Mouse (Mus musculus) spleen, postnatal 36 days (tissue): ENCODE data around the gene Tmcc2.

Source experiments
- DNase-seq, 2 experiments: peaks; one replicate each; pipeline ENCODE4 v3.0.0; 2022; ENCODE audit warnings: low spot score in 2 of 2, mixed read lengths in 1 of 2

The Tmcc2 gene

DNA sequence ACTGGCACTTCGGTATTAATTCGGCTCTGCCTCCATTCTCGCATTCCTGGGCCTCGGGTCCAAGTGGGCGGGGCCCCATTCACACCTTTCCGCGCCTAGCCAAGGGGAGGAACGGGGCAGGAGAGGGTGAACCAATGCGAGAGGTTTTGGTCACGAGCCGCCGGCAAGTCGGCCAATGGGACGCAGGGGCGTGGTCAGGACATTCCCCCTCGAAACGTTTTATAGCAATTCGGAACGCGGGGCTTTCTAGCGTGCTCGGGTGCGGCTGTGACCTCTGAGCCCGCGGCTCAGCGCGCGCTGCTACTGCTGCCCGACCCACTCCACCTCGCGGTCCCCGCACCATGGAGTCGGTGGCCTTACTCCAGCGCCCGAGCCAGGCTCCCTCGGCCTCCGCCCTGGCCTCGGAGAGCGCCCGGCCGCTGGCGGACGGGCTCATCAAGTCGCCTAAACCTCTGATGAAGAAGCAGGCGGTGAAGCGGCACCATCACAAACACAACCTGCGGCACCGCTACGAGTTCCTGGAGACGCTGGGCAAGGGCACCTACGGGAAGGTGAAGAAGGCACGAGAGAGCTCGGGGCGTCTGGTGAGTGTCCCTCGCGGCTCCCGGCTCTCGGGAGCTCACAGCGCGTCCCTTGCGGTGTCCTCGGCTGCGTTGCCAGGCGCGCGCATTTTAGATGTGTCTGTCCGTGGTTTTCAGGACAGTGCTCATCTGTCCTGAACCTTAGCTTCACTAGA, 75.0 kb downstream of the Tmcc2 start, which contains the start of gene Nuak2:
Gene Nuak2, plus strand, starts transcription at position 238 of the 736 bp plus-strand sequence.
- DNase-seq: peak; percentile 94

DNA sequence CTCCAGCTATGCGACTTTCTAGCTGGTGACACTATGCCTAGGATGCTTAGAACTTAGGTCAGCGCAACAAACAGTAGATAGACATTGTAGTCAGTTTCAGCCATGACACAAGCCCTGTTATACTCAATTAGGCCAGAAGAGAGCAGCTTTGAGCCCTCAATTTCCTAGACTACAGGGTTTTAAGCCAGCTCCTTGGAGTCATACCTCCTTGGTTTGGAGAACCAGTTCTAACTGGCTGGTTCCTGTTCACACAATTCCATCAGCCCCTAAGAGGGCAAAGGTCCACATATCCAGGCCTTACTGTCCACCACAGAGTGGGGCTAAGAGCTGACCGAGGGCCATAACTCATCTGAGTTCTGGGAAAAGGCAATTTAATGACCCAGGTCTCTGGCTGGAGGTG, 78.4 kb downstream of the Tmcc2 start:
- peak; percentile 59 to 61 for DNase-seq

DNA sequence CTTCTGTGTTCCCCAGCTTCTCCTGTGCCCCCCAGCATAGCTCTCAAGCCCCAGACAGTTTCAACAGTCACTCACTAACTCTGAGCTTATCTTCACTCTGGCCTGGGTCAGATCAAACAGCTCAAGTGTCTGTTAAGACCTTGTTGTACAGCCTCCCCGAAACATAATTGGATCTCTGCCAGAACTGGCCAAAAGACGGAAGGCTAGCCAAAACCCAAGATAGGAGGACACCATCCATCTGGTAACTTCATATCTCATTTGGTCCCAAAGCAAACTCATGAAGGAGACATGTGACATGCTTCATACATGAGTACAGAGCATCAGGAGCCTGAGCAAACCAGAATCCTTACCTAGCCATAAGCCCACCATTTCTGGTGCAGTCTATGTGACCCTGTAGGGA, 79.0 kb downstream of the Tmcc2 start:
- no peak for DNase-seq

DNA sequence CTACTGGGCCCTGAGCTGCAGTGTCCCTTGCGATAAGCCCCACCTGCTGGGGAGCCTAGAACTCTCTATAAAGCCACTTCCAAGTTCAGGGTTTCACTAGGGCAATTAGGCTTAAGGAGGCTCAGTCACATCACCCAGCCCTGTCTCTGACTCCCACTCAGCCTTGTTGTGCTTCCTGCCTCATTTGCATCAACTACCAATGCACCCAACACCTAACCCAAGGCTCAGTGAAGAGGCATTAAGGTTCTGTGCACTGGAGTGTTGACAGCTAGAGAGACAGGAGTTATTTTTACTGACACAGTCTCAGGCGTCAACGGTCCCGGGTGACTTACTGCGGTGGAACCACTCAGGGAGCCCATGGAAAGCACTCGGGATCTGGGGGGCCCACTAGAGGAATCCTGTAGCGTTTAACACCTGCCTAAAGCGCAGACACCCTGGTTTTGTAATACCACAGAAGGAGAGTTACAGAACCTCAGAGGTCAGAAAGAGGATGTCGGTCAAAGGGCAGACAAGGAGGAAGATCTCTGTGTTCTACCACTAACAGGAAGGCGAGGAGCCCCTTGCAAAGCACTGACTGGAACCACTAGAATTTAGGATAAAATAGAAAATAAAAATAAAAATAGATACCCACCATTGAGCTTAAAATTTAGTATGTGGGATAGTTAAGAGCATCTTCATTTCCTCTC, 79.8 kb downstream of the Tmcc2 start:
- DNase-seq: peak; percentile 84 to 86

DNA sequence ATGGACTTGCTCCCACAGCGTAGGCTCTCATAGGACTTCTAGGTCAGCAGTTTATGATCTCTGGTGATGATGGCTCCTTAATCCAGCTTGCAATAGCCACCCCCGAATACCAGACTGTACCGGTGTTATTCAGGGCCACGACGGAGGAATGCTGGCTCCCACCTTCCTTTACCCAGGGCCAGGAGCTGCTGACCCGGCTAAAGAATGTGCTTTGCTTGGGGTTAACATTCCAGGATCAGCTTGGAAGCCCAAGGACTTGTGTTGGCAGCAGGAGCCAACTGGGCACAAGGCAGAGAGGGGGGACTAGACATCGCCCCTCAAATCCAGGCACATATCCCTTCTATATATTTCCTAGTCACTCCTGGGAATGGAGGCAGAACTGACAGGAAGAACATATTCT, 80.3 kb downstream of the Tmcc2 start:
- DNase-seq: no peak

DNA sequence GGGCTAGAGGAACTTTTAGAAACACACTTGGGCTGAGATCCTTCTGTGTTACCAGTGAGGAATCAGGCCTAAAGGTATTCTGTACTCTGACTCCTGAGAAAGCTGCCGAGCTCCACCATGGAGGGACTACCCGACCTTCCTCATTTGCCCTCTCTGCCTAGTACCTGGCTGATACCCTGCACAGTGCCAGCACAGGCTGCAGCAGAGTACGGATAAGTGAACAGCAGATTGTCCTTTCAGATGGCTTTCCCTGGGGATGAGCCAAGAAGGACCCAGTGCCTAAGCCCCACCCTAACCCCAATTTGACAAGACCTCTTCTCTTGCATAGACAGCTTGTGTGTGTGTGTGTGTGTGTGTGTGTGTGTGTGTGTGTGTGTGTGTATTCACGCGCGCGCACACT, 82.4 kb downstream of the Tmcc2 start:
- no peak for DNase-seq

DNA sequence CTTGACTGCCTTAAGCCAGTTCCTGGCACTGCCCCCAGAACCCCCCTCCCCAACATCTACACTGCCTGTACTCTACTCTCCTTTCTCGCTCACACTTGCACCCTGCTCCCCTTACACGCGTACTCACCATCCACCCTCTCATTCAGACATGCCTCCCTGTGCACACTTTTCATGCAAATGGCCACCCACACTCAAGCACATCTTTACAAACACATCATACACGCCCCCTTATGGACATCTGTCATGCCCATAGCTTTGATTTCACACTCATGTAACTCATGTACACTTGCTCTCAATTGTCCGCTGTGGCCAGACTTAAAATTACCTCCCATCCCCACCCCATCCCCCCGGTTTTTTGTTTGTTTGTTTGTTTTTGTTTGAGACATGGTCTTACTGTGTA, 83.1 kb downstream of the Tmcc2 start:
- no peak for DNase-seq

DNA sequence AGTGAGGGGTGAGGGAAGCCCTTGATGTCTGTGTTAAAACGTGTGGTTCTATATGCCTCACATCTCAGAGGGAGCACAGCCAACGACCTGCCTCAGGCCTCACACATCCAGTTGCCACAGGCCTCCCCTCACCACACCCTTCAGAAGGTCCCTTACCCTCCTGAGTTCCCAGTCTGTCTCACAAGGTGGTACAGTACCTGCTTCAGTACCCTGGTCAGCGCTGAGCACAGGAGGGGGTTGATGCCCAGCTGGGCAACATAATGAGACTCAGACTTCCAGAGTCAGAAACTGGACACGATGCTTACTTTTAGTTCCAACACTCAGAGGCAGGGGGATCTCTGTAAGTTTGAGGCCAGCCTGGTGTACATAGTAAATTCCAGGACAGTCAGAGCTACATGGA, 84.3 kb downstream of the Tmcc2 start:
- DNase-seq: no peak
